Mouse (Mus musculus): ENCODE measurements at regions not wholly inside any gene's neighbourhood (a gene's known extent, or its start where the extent isn't known, plus 50 kb on each side); places are given as distances from the start of the nearest gene placed in this dataset.

GRCm38 (mm10) chr8:101815121-101815520 lies 970.3 kb downstream of the Cdh11 start:
- no peak for DNase-seq

DNA sequence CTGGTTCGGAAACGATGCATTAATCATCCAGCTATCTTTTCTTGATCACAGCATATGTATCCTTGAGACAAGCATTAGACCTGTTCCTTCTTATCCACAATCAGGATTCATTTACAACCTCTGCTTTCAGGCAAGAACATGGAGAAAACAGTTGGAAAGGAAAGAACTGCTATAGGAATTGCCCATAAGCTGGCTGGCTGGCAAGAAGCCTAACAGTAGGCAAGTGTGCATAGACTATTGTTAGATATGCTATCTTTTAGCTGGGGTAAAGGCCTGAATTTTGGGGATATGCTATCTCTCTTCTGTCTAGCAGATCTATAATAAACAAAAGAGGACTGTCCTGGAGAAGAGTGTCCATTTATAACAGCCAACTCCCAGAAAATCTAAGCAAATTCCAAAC lies 981.9 kb downstream of the Cdh11 start:
- DNase-seq = no peak

DNA sequence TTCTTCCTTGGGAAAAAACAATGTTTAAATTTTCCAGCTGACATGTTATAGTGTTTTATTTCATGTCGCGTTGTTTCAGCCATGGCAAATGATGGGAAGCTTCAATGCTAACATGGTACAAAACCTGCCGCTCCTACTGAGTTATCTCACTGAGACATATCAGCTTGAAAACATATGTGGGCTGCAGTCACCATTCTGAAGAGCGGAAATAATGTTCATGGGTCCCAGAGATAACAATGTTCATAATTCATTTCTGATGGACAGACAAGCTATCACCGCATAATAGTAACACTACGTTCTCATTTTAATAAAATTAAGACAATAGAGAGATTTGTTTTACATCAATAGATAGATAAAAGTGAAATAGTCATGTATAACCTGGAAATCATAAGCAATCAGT lies 983.3 kb downstream of the Cdh11 start:
- no peak for DNase-seq

GRCm38 (mm10) chr8:101790785-101791184 lies 994.7 kb downstream of the Cdh11 start:
- peak; percentile 65 for DNase-seq

- DNase-seq = no peak
Measured at GRCm38 (mm10) chr8:101786876-101787275, 998.6 kb downstream of the Cdh11 start.

DNA sequence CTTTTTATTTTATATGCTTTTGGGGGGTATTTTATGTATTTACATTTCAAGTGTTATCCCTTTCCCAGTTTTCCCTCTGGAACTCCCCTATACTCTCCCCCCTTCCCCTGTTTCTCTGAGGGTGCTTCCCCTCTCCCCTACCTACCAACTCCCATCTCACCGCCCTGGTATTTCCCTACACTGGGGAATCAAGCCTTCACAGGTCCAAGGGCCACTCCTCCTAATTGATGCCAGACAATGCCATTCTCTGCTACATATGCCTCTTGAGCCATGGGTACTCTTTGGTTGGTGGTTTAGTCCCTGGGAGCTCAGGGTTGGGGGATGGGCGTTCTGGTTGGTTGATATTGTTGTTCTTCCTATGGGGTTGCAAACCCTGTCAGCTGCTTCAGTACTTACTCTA lies 1002.9 kb downstream of the Cdh11 start:
- DNase-seq = no peak

GRCm38 (mm10) chr8:101781942-101782341 lies 1003.5 kb downstream of the Cdh11 start:
- no peak for DNase-seq

DNA sequence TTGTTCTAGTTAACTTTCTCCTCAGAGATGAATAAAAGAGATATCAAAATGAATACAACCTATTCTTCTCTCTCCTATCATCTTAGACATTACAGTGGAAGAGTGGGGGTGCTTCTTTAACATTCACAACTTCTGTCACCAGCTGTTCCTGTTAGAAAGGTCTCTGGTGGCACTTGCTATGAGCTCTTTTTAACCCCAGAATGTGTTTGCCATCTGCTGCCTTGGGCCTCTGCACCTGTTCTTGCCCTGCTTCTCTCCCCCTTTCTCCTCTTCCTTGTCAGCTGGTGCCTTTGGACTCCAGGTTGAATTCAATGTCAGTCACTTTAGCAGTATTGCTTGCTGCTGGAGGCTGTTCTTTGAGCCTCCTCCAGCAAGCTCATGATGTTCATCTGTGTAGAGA lies 1005.5 kb downstream of the Cdh11 start:
- DNase-seq = no peak

GRCm38 (mm10) chr8:101767588-101767987 lies 1017.9 kb downstream of the Cdh11 start:
- no peak for DNase-seq
